In the genomic region with DNA sequence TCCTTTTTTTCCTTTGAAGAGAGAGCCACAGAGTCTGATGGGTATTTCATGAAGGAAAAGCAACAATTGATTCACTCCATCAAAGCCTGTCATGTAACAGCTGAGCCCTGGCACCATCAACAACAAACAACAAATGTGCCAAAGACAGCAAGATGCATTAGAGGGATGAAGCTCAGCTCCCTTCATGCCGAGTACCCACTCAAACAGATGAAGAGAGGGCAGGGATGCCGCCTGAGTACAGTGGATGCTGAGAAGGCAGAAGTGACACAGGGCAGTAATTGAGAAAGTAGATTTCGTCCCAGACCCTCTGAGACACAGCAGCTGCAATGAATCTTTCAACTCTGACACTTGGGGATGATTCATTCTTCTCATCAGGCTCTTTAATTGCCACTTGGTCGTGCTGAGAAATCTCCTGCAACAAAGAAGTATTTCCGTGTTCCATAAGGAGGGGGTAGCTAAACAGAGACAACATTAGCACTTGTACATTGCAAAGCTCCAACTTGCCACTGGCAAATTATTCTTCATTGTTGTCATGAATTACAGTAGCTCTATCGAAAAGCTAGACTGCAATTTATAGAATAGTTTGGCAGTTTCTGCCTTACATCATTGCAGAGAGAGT, we compare ENCODE assay signal across 15 mouse cellular contexts.
DNase-seq lines count a peak whose midpoint lies in the region; ATAC-seq and TF ChIP-seq lines count a peak whose summit lies in the region.
"Had no signal": no experiment of that assay in that cellular context is flagged by ENCODE, and none has a peak within 500 bp of the region (broad histone marks: within the 10 kb centered on the region; RNA-seq: fewer than 3 reads in every experiment).

No protein-coding gene starts in this region.

- no peaks in the 10 kb centered on the region for H3K9me3 ChIP-seq in hindbrain, postnatal 0 days (ENCODE audit: low read length)
- H3K9me3 ChIP-seq in neural tube, embryonic 13.5 days, result no peaks in the 10 kb centered on the region
- H3K9me3 ChIP-seq: lung, embryonic 15.5 days had no signal

- TF ChIP-seq CTCF in hindbrain, postnatal 0 days (IDR thresholded peaks at IDR 0.05; ENCODE audit: low read depth), result no peak

- ATAC-seq in hindbrain, postnatal 0 days, result peak; percentile 86
- peak; percentile 87 for ATAC-seq in neural tube, embryonic 13.5 days (ENCODE audit: low read depth)
- no peak for ATAC-seq in megakaryocyte progenitor cell, adult 5-6 weeks (replicated peaks; ENCODE audit: poor library complexity)
- no peak for ATAC-seq in erythroid progenitor cell, adult 5-6 weeks (replicated peaks; ENCODE audit: low FRiP score, poor library complexity, severe bottlenecking)

- H3K27me3 ChIP-seq in hindbrain, postnatal 0 days (ENCODE audit: insufficient read depth, low read length), result no peaks in the 10 kb centered on the region
- no peaks in the 10 kb centered on the region for H3K27me3 ChIP-seq in neural tube, embryonic 13.5 days
- H3K27me3 ChIP-seq: lung, embryonic 15.5 days had no signal

- no peaks in the 10 kb centered on the region for H3K4me1 ChIP-seq in hindbrain, postnatal 0 days (ENCODE audit: insufficient read depth, low read length)
- H3K4me1 ChIP-seq in neural tube, embryonic 13.5 days (replicated peaks), result 0 out of 2 replicates have a peak, but pooled peaks cover 9% of the 10 kb centered on the region
- H3K4me1 ChIP-seq: lung, embryonic 15.5 days had no signal

- intact Hi-C loops in left cerebral cortex, postnatal 14 days (cut with DNase I), result no loop called here
- intact Hi-C loops in left cerebral cortex, postnatal 36 days (cut with DNase I), result no loop called here

- peak; percentile 4 to 9 for DNase-seq in left cerebral cortex, postnatal 14 days (ENCODE audit: low spot score in 2 of 2)
- DNase-seq in left cerebral cortex, postnatal 36 days (ENCODE audit: low spot score in 2 of 2), result no peak
- peak; percentile 8 for DNase-seq in embryo, embryonic 11.5 days (ENCODE audit: low read depth, low spot score)
- peak; percentile 29 for DNase-seq in hindbrain, postnatal 0 days (ENCODE audit: low spot score)
- DNase-seq: cerebellum, postnatal 14 days; heart, adult 18-20 months; heart, postnatal 4 days; kidney, postnatal 14 days; retina, postnatal 1 day; thymus, postnatal 36 days had no signal

- H3K36me3 ChIP-seq in hindbrain, postnatal 0 days (ENCODE audit: insufficient read depth, low read length), result no peaks in the 10 kb centered on the region
- H3K36me3 ChIP-seq in neural tube, embryonic 13.5 days, result no peaks in the 10 kb centered on the region
- H3K36me3 ChIP-seq: lung, embryonic 15.5 days had no signal

- H3K27ac ChIP-seq in hindbrain, postnatal 0 days, result no peak overlapping the region; the same call in 1 of the 2 replicates
- peak overlapping the region; percentile 53 for H3K27ac ChIP-seq in neural tube, embryonic 13.5 days (replicated peaks)
- H3K27ac ChIP-seq: lung, embryonic 15.5 days had no signal

- H3K4me3 ChIP-seq in hindbrain, postnatal 0 days (ENCODE audit: low read length), result no peak overlapping the region
- no peak overlapping the region for H3K4me3 ChIP-seq in neural tube, embryonic 13.5 days
- H3K4me3 ChIP-seq: erythroblast, embryonic 14.5 days; lung, embryonic 15.5 days had no signal

- no peak overlapping the region for H3K4me2 ChIP-seq in hindbrain, postnatal 0 days (ENCODE audit: low read depth, low read length)
- H3K4me2 ChIP-seq in neural tube, embryonic 13.5 days, result no peak overlapping the region; the same call in 1 of the 2 replicates
- H3K4me2 ChIP-seq: lung, embryonic 15.5 days had no signal

- no peak overlapping the region for H3K9ac ChIP-seq in hindbrain, postnatal 0 days (replicated peaks; ENCODE audit: low read length)
- H3K9ac ChIP-seq in neural tube, embryonic 13.5 days, result no peak overlapping the region
- H3K9ac ChIP-seq: lung, embryonic 15.5 days had no signal

- WGBS in hindbrain, postnatal 0 days, result 34% methylated on average over 6 of the region's 6 CpGs
- WGBS in neural tube, embryonic 13.5 days, result 21% methylated on average over 6 of the region's 6 CpGs

Comparison
In these comparisons a context has a peak if more than half of its experiments do, and no peak if none do; other contexts are left out.
1. DNase-seq: peak in left cerebral cortex, postnatal 14 days (2 of 2), embryo, embryonic 11.5 days (single experiment) and hindbrain, postnatal 0 days (single experiment); none in left cerebral cortex, postnatal 36 days (0 of 2).
2. ATAC-seq: peak in hindbrain, postnatal 0 days (single experiment) and neural tube, embryonic 13.5 days (single experiment); none in megakaryocyte progenitor cell, adult 5-6 weeks (single experiment) and erythroid progenitor cell, adult 5-6 weeks (single experiment).